Mouse (Mus musculus) adrenal gland, postnatal 10 days (tissue): ENCODE results near the gene Gm8165. TPM values are rescaled to one million over a fixed set of nuclear protein-coding genes. Genes with fewer than 3 reads are reported as not detected.
"Not testable (repeated sequence)": the region's sequence is repeated elsewhere in the genome, so short reads cannot be mapped to it uniquely, and the experiment has no call there.

Experiments used
- DNase-seq: peaks from one replicate; pipeline ENCODE4 v3.0.0; 2021; ENCODE audit warnings: mixed read lengths
- long read RNA-seq, 2 experiments: library from polyadenylated mRNA; stranded (forward); transcript quantifications; one replicate each; pipeline ENCODE4 v2.0.0; 2021
- total RNA-seq, 2 experiments: library from RNA; stranded (reverse); gene quantifications; 2 replicates each; pipeline ENCODE4 v1.2.3; 2021

The Gm8165 gene
- not detected for total RNA-seq
- long read RNA-seq, experiment 1: 0 reads
- long read RNA-seq, experiment 2: 0 reads

GRCm38 (mm10) chr14:43677099-43677498, at the start of gene Gm8165:
Gene Gm8165, minus strand, starts transcription at chr14:43677199.
- DNase-seq: not testable (repeated sequence)

- DNase-seq: not testable (repeated sequence)
Observed at GRCm38 (mm10) chr14:43697621-43698020, 20.6 kb upstream of the Gm8165 start, which contains the start of gene Gm7324. Gene Gm7324, plus strand, starts transcription at chr14:43697828.

Other genes with a start within 250 kb of the Gm8165 start
- under 1 TPM in 1 of 2 experiments, not detected in 1; 0.27 TPM for gene Gm5799, start 133.6 kb downstream of the Gm8165 start, total RNA-seq
- not detected for gene Gm17654, start 98.1 kb downstream of the Gm8165 start, total RNA-seq
- gene Gm10375, start 69.2 kb downstream of the Gm8165 start, total RNA-seq: not detected
- 1 to 10 TPM; 1.0 to 1.7 TPM for gene Gm7324, start 20.6 kb upstream of the Gm8165 start, total RNA-seq
- not detected for gene Gm16506, start 50.3 kb upstream of the Gm8165 start, total RNA-seq
- not detected for gene Gm6526, start 70.7 kb upstream of the Gm8165 start, total RNA-seq
- not detected for gene Gm8180, start 107.5 kb upstream of the Gm8165 start, total RNA-seq
- gene Ear1, start 198.3 kb upstream of the Gm8165 start, total RNA-seq: 1 to 10 TPM in 1 of 2 experiments, under 1 TPM in 1; 0.81 to 3.0 TPM
- gene Ear10, start 246.4 kb upstream of the Gm8165 start, total RNA-seq: not detected
- gene Gm8113, start 248.2 kb upstream of the Gm8165 start, total RNA-seq: 1 to 10 TPM; 1.6 to 4.7 TPM